Mouse (Mus musculus): ENCODE data around the gene Uqcrc2. TPM values are rescaled to one million over a fixed set of nuclear protein-coding genes. Genes with fewer than 3 reads are reported as not detected.
A peak's percentile ranks its signal among the peaks of the same experiment; 100 is the strongest.

Gene Uqcrc2
- 210 and 232 TPM in 2 replicates for polyA plus RNA-seq (2014; fragmentation: Nextera tagmentation; extraction: Ambion mirVana)

DNA sequence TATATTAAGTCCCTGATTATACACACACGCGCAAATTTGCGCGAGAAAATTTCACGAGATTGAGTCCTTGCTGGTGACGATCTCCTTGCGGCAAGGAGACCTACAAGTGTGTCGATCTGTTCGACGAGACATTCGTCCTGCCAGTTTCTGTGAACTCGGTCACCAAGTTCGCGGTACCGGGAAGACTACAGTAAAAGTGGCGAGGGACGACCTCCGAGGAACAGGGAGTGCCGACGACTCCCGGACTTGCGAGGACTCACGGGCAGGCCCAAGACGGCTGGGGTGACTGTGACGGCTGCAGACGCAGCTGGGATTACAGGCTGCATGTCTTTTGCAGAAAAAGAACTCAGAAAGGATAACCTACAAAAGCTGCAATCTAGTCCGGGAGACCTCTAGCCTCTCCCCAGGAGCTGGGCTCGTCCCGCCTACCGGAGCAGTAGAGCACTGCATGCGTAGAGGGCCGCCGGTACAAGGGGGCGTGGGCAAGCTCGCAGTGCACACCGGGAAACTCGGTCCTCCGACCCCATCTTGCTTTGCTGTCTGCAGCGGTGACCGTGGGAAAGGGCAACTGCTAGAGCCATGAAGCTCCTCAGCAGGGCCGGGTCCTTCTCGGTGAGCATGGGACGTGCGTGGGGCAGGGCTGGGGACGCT, at the start of gene Uqcrc2:
Gene Uqcrc2 (plus strand): TSS at position 466 of the 651 bp plus-strand sequence.
- Histone ChIP-seq H3K36me3 (ENCODE audit: control insufficient read depth, insufficient read depth, low read length) (peaks cover 23% of the 10 kb centered on the region), H3K9me3 (ENCODE audit: control insufficient read depth, low read length) (no peaks in the 10 kb centered on the region), H3K9ac (ENCODE audit: low read depth, low read length) (peak within 1 kb of the TSS; percentile 96), H3K4me2 (replicated peaks; ENCODE audit: low read depth, low read length) (peak within 1 kb of the TSS; percentile 70), H3K27ac (ENCODE audit: low read depth, low read length) (peak within 1 kb of the TSS; percentile 90), H3K27me3 (ENCODE audit: control insufficient read depth, insufficient read depth, low read length) (no peaks in the 10 kb centered on the region), H3K4me3 (ENCODE audit: low read length) (peak within 1 kb of the TSS; percentile 96), H3K4me1 (ENCODE audit: control insufficient read depth, insufficient read depth, low read length) (peaks cover 8% of the 10 kb centered on the region; the same call in 1 of the 2 replicates)
- WGBS, result under 1% methylated on average over 45 of the region's 45 CpGs
- peak; percentile 99 for ATAC-seq (ENCODE audit: low FRiP score, low TSS enrichment)

DNA sequence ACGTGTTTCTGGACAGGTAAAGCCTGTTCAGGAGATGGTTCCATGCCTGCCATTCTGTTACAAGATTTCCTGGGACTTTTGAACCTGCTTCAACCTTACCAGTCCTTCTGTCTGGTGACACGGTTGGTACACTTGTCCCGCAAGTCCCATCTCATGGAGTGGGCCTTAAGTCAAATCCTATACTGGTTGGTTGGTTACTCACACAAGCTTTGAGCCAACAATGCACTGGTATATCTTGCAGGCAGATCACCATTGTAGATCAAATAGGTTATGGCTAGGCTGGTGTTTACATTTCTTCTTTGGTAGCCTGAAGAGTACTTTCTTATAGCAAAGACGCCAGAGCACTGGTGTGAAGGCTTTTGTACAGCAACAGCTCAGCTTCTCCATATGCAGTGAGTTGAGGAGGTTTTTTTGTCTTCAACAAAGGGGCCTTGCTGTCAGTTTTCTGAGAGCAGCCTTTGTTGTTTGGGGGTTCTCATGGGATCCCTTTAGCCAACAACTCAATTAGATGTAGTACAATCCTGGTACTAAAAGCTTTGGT, 37.7 kb upstream of the Uqcrc2 start:
- 94% methylated on average over 4 of the region's 4 CpGs for WGBS

DNA sequence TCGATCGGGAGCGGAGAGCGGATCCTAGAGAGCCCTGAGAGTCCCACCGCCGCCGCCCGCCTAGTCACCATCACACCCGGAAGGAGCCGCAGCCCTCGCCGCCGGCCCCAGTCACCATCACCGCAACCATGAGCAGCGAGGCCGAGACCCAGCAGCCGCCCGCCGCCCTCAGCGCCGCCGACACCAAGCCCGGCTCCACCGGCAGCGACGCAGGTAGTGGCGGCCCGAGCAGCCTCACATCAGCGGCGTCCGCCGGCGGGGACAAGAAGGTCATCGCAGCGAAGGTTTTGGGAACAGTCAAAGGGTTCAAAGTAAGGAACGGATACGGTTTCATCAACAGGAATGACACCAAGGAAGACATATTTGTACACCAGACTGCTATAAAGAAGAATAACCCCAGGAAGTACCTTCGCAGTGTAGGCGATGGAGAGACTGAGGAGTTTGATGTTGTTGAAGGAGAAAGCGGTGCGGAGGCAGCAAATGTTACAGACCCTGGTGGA, 37.2 kb upstream of the Uqcrc2 start:
- peak overlapping the region; percentile 45 for H3K4me3 ChIP-seq (ENCODE audit: low read length)
- no peak overlapping the region for H3K27ac ChIP-seq (ENCODE audit: low read depth, low read length)
- ATAC-seq (ENCODE audit: low FRiP score, low TSS enrichment), result peak; percentile 62; the same call in 1 of the 2 replicates
- H3K4me2 ChIP-seq (replicated peaks; ENCODE audit: low read depth, low read length), result peak overlapping the region; percentile 73
- H3K4me1 ChIP-seq (ENCODE audit: control insufficient read depth, insufficient read depth, low read length), result no peaks in the 10 kb centered on the region
- no peaks in the 10 kb centered on the region for H3K36me3 ChIP-seq (ENCODE audit: control insufficient read depth, insufficient read depth, low read length)
- peak overlapping the region; percentile 56 for H3K9ac ChIP-seq (ENCODE audit: low read depth, low read length)
- H3K27me3 ChIP-seq (ENCODE audit: control insufficient read depth, insufficient read depth, low read length), result no peaks in the 10 kb centered on the region
- H3K9me3 ChIP-seq (ENCODE audit: control insufficient read depth, low read length), result no peaks in the 10 kb centered on the region
- 4% methylated on average over 41 of the region's 41 CpGs for WGBS

More for the DNA sequence above, 37.7 kb upstream of the Uqcrc2 start:
- ATAC-seq (ENCODE audit: low FRiP score, low TSS enrichment), result no peak; the same call in 1 of the 2 replicates
- H3K9me3 ChIP-seq (ENCODE audit: control insufficient read depth, low read length), result no peaks in the 10 kb centered on the region
- H3K36me3 ChIP-seq (ENCODE audit: control insufficient read depth, insufficient read depth, low read length), result no peaks in the 10 kb centered on the region
- H3K27ac ChIP-seq (ENCODE audit: low read depth, low read length), result no peak overlapping the region
- H3K4me2 ChIP-seq (replicated peaks; ENCODE audit: low read depth, low read length), result peak overlapping the region; percentile 73
- H3K4me3 ChIP-seq (ENCODE audit: low read length), result peak overlapping the region; percentile 45
- H3K4me1 ChIP-seq (ENCODE audit: control insufficient read depth, insufficient read depth, low read length), result no peaks in the 10 kb centered on the region
- H3K27me3 ChIP-seq (ENCODE audit: control insufficient read depth, insufficient read depth, low read length), result no peaks in the 10 kb centered on the region
- peak overlapping the region; percentile 56; the same call in 1 of the 2 replicates for H3K9ac ChIP-seq (ENCODE audit: low read depth, low read length)

DNA sequence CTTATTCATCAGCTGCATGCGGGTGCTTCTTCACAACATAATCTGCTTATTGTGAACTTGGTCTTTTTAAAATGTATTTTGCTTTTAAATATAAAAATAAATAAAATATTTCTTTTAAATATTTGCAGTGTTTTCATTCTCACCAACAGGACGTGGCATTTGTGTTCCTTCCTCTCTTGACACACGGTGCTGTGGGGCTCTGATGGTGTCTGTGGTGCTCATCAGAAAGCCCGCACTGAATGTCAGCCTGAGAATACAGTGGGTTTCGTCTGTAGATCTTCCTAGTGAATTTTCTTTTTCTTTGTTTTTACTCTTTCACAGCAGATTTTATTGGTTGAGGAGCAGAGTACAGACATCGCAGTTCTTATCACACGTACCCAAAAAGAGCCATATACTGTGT, 36.6 kb upstream of the Uqcrc2 start:
- Histone ChIP-seq H3K9ac (ENCODE audit: low read depth, low read length) (no peak overlapping the region), H3K4me3 (ENCODE audit: low read length) (peak overlapping the region; percentile 45; the same call in 1 of the 2 replicates), H3K36me3 (ENCODE audit: control insufficient read depth, insufficient read depth, low read length) (no peaks in the 10 kb centered on the region), H3K27me3 (ENCODE audit: control insufficient read depth, insufficient read depth, low read length) (no peaks in the 10 kb centered on the region), H3K4me1 (ENCODE audit: control insufficient read depth, insufficient read depth, low read length) (no peaks in the 10 kb centered on the region), H3K9me3 (ENCODE audit: control insufficient read depth, low read length) (no peaks in the 10 kb centered on the region), H3K27ac (ENCODE audit: low read depth, low read length) (no peak overlapping the region), H3K4me2 (replicated peaks; ENCODE audit: low read depth, low read length) (peak overlapping the region; percentile 73; the same call in 1 of the 2 replicates)
- 78% methylated on average over 7 of the region's 7 CpGs for WGBS
- ATAC-seq (ENCODE audit: low FRiP score, low TSS enrichment), result no peak

DNA sequence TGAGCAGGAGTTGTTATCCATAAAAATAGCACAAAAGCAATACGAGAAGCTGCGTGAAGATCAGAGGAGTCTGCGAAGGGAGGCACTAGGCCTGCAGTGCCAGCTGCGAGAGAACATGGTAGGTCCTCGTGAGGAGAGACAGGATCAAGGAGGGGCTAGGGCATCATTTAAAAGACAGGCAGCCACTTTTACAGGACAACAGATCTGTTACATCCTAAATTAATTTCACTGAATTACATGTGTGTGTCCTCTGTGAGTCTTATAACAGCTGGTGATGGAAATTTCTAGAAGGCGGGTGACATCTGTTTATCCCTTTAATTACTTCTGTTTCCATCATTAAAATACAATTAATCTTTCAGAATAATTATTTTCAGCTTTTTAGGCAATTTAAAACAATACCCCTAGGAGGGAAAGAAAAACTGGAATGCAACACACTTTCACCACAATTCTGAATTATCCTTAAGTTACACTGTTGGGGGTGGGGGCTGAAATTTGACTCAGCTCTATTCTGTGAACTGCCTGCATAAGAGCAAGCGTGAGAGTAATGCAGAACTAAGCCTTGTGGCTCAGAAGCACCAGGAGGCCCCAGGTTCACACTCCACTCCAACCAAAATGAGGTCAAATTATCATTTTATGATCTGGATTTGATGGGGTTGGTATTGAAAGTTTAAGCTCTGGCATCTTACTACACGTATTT, 14.8 kb upstream of the Uqcrc2 start:
- Histone ChIP-seq H3K4me2 (replicated peaks; ENCODE audit: low read depth, low read length) (no peak overlapping the region), H3K4me3 (ENCODE audit: low read length) (no peak overlapping the region), H3K9me3 (ENCODE audit: control insufficient read depth, low read length) (no peaks in the 10 kb centered on the region), H3K27ac (ENCODE audit: low read depth, low read length) (no peak overlapping the region), H3K36me3 (ENCODE audit: control insufficient read depth, insufficient read depth, low read length) (no peaks in the 10 kb centered on the region), H3K27me3 (ENCODE audit: control insufficient read depth, insufficient read depth, low read length) (no peaks in the 10 kb centered on the region), H3K9ac (ENCODE audit: low read depth, low read length) (no peak overlapping the region), H3K4me1 (ENCODE audit: control insufficient read depth, insufficient read depth, low read length) (no peaks in the 10 kb centered on the region)
- ATAC-seq (ENCODE audit: low FRiP score, low TSS enrichment), result no peak
- WGBS, result 77% methylated on average over 8 of the region's 8 CpGs

DNA sequence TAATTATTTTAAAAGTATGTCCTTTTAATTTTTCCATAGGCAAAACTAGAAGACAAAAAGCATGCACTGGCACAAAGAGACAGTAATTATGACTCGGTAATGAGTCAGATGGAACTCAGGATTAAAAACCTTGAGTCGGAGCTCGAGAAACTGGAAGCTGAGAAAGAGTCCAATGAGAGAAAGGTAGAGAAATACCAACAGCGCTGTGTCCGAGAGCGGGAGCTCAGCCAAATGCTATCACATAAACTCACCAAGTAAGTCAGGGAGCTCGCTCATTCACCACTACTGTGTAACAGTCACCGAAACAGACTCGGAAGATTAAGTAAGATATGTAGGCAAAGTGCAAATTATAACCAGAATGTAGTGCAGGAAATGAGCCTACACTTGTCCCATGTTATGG, 14.1 kb upstream of the Uqcrc2 start:
- H3K27me3 ChIP-seq (ENCODE audit: control insufficient read depth, insufficient read depth, low read length), result no peaks in the 10 kb centered on the region
- no peak for ATAC-seq (ENCODE audit: low FRiP score, low TSS enrichment)
- no peak overlapping the region for H3K4me3 ChIP-seq (ENCODE audit: low read length)
- H3K4me1 ChIP-seq (ENCODE audit: control insufficient read depth, insufficient read depth, low read length), result no peaks in the 10 kb centered on the region
- no peak overlapping the region for H3K9ac ChIP-seq (ENCODE audit: low read depth, low read length)
- H3K9me3 ChIP-seq (ENCODE audit: control insufficient read depth, low read length), result no peaks in the 10 kb centered on the region
- no peaks in the 10 kb centered on the region for H3K36me3 ChIP-seq (ENCODE audit: control insufficient read depth, insufficient read depth, low read length)
- no peak overlapping the region for H3K27ac ChIP-seq (ENCODE audit: low read depth, low read length)
- WGBS, result 91% methylated on average over 9 of the region's 9 CpGs
- no peak overlapping the region for H3K4me2 ChIP-seq (replicated peaks; ENCODE audit: low read depth, low read length)

DNA sequence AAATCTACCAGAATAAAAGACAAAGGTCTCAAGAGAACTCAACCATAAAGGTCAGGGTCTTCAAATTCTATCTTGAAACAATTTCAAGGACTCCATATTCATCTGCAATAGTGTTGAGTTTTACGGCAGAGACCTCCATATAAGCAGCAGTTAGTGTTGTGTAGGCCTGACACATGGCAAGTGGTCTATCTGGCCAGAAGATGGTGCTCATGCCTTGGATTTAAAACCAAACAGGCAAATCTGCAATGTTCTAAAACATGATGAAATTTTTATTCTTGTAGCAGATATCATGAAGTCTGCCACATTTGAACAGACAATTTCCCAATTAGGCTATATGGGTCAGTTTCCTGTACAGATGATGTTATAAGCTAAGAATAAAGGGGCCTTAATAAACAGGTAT, 2.5 kb upstream of the Uqcrc2 start:
- Histone ChIP-seq H3K4me1 (ENCODE audit: control insufficient read depth, insufficient read depth, low read length) (peaks cover 8% of the 10 kb centered on the region; the same call in 1 of the 2 replicates), H3K36me3 (ENCODE audit: control insufficient read depth, insufficient read depth, low read length) (peaks cover 1% of the 10 kb centered on the region; the same call in 1 of the 2 replicates), H3K9me3 (ENCODE audit: control insufficient read depth, low read length) (no peaks in the 10 kb centered on the region), H3K4me3 (ENCODE audit: low read length) (no peak overlapping the region), H3K4me2 (replicated peaks; ENCODE audit: low read depth, low read length) (no peak overlapping the region), H3K27ac (ENCODE audit: low read depth, low read length) (no peak overlapping the region), H3K9ac (ENCODE audit: low read depth, low read length) (no peak overlapping the region), H3K27me3 (ENCODE audit: control insufficient read depth, insufficient read depth, low read length) (no peaks in the 10 kb centered on the region)
- ATAC-seq (ENCODE audit: low FRiP score, low TSS enrichment), result no peak
- 77% methylated on average over 1 of the region's 1 CpGs for WGBS

DNA sequence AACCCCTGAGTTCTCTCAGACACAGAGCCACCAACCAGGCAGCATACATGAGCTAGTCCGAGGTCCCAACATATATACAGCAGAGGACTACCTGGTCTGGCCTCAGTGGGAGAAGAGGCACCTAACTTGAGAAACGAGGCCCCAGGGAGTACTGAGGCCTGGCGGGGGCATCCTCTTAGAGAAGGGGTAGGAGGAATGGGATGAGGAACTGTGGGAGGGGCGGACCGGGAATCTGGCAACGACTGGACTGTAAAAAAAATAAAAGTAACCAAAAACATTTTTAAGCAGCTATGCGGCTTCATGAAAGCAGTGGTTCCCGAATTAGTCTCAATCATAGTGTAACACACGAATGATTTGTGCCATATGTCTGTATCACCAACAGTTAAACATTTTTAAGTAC, 675 bp upstream of the Uqcrc2 start:
- WGBS, result 9% methylated on average over 9 of the region's 9 CpGs

More for the DNA sequence above, 675 bp upstream of the Uqcrc2 start:
- peak overlapping the region; percentile 96 for H3K9ac ChIP-seq (ENCODE audit: low read depth, low read length)
- ATAC-seq (ENCODE audit: low FRiP score, low TSS enrichment), result peak; percentile 24; the same call in 1 of the 2 replicates
- H3K9me3 ChIP-seq (ENCODE audit: control insufficient read depth, low read length), result no peaks in the 10 kb centered on the region
- peak overlapping the region; percentile 90; the same call in 1 of the 2 replicates for H3K27ac ChIP-seq (ENCODE audit: low read depth, low read length)
- H3K4me3 ChIP-seq (ENCODE audit: low read length), result peak overlapping the region; percentile 96
- H3K4me1 ChIP-seq (ENCODE audit: control insufficient read depth, insufficient read depth, low read length), result peaks cover 8% of the 10 kb centered on the region; the same call in 1 of the 2 replicates
- H3K4me2 ChIP-seq (replicated peaks; ENCODE audit: low read depth, low read length), result peak overlapping the region; percentile 70
- no peaks in the 10 kb centered on the region for H3K27me3 ChIP-seq (ENCODE audit: control insufficient read depth, insufficient read depth, low read length)
- peaks cover 17% of the 10 kb centered on the region for H3K36me3 ChIP-seq (ENCODE audit: control insufficient read depth, insufficient read depth, low read length)

Measured in kidney, embryonic 14.5 days (tissue).